Mouse (Mus musculus) cerebral cortex, adult 2 months (tissue): ENCODE data around the gene Clp1.

Experiments used
- WGBS: fragments of 180-500 bp; shearing (Covaris S2); methylation state at CpG from one replicate; pipeline ENCODE4 v1.1.7; 2018; 5-methylcytosine and 5-hydroxymethylcytosine counted together

Gene Clp1

DNA sequence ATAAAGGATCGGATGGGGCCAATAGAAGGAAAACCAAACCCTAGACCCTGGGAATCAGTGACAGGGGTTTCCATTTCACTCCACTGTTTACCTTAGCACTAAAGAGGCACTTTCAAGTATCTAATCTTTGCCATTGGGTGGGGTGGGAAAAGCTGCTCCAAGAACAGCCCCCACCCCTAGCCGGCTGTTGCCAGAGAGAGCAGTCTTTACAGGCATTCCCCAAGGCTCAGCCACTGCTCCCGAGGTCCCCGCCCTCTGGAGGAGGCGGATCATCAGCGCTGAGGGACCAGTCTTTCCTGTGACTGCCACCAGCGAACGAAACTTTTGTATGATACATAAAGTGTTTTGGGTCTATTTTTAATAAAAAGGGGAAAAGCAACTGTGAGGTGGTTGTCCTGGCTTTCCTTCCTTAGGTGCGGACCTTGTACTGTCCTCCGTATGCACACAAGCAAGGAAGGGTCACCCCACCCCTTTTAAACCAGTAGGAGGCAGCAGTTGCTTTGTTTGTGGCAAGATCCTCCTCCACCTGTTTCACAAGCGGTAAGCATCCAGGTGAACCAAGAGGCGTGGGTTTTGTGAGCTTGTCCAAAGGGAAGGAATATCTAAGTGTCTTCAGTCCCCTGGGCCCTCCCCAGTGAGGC lies 11.2 kb upstream of the Clp1 start:
- WGBS, result 35% methylated on average over 12 of the region's 12 CpGs

DNA sequence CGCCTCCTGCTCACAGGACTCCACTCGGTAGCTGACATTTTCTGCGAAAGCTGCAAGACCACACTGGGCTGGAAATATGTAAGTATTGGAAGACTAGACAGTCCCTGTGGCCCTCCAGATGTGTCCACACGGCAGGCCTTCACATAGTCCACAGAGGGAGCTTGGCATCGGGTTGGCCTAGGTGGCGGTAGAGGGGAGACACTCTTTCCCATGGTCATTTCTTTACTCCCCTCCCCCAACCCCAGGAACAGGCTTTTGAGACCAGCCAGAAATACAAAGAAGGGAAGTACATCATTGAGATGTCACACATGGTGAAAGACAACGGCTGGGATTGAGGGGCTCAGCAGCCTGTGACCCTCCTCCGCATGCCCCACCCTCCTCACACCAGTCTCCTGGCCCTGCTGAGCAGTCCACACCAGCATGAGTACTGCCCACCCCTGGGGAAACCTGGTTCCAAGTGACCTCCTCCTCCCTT lies 10.3 kb upstream of the Clp1 start:
- WGBS, result 30% methylated on average over 8 of the region's 8 CpGs

DNA sequence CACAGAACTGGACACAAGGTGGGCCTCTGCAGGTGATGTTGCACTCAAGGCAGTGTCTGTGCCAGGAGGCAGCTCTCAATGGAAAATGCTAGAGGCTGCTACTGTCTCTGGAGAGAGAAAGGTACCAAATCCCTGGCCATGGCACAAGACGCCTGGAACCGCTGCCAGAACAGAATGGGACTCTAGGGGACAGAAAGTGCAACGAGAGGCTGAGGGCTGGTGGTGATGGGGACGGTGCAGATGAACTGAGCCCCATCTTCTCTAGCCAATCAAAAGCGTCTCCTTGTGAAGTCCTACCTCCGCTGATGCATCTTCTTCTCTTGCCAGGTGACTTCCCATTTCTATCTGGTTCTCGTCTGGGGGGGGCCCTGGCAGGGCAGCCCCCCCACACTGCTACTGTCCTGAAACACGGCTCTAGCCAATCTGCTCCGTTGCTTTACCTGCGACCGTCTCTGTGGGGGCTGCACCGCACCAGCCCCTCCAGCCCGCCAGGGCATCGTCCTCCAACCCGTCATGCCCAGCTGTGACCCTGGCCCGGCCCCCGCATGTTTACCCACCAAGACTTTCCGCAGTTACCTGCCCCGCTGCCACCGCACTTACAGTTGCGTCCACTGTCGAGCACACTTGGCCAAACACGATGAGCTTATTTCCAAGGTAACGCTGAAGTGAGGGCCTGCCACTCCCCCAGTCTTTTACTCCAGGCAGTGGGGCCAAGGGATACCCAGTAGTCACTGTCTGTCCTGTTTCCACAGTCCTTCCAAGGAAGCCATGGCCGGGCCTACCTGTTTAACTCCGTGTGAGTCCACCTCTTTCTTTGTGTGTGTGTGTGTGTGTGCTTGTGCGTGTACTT lies 9.4 kb upstream of the Clp1 start:
- 25% methylated on average over 27 of the region's 27 CpGs for WGBS

DNA sequence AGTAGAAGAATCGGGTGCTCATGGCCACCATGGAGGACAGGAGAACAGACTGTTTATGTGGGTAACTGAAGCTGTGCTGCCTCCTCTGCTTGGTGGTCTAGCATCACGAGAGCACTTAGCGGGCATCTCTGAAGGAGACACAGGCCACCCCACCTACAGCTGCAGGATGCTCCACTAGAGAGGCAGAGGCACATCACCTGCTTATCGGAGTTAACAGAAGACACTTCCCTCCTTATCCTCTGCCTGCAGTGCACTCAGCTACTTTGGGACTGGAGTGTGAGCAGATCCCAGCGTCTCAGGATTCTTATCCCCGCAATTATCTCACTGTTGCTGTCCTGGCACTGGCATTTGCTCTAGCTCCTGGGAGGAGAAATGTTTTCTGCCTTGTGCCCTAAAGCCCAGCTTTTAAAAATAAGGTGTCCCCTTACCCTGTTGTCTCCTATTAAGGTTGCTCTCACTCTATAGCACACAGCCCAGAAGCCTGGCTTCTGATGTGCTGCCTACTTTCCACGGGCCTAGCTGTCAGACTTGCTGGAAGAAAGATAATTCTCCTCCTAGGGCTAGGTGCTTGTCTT lies 8.3 kb upstream of the Clp1 start:
- 23% methylated on average over 7 of the region's 7 CpGs for WGBS

DNA sequence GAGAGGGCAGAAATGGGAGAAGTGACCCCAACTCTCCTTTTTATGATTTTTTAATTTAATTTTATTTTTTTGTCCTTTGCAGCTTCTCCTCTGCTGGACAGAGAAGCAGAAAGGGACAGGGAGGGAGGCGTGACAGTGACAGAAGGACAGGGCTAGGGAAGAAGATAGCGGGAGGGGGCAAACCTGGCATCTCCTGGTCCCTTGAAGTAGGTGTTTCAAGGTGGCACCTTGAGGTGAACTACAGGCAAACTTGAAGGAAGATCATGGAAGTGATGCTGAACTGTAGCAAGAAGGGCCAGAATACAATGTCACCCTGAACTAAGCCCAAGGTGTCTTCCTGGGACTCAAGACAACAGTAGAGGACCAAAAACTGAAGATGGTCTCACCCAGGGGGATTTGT lies 7.8 kb upstream of the Clp1 start:
- 9% methylated on average over 2 of the region's 2 CpGs for WGBS

DNA sequence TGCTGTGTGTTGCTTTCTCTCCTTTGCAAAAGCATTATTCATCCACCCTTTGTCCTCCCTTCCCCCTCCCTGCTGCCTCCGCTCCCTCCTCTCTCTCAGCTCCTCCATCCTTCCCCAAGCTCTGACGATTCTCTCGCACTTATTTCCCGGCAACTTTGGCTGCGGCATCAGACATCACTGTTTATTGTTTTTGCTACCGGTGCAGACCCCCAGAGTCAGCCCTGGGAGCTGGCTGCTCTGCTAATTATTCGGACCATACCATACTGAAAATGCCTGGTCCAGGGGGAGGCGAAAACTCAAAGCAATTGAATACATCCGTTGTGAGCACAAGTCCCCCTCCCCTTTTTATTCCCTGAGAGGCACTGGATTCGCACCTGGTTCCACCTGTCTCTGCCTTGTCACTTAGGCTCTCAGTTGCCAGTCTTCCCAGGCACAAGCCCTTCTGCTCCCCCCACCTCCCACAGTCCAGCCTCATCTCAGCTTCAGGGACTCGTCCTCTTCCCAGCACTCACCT lies 7.3 kb upstream of the Clp1 start:
- WGBS, result under 1% methylated on average over 11 of the region's 11 CpGs

DNA sequence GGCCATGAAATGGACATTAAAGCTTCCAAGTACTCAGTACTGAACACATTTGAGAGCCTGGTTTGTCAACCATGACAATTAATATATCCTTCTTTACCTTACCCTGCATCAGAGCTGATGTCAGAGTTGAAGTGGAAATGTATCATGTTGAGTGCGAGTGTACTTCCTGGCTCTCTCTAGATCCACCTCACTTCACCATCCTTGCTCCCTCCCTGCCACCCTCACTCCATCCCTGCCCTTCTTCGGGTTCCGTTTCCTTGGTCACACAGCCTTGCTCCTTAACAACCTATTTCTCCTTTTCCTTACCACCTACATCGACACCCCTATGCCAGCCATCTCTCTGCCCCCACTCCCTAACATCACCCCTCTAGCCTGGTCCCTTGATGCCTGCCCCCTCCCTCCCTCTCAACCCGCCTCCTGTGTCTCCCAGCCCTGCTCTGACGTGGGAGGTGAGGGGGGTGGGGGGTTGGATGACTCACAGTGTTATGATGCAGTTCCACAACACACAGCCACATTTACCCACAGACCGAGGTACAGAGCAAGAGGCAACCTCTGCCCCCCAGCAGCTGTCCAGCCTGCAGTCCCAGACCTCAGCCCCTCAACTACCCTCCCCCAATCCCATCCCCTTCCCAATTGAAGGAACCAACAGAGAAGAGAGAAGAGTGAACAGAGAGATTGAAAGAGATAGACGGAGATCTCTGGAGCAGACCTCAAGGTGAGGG lies 6.6 kb upstream of the Clp1 start, which contains the start of gene Ypel4:
TSS of gene Ypel4 (plus strand) at position 480 of the 722 bp plus-strand sequence.
- 3% methylated on average over 8 of the region's 8 CpGs for WGBS

DNA sequence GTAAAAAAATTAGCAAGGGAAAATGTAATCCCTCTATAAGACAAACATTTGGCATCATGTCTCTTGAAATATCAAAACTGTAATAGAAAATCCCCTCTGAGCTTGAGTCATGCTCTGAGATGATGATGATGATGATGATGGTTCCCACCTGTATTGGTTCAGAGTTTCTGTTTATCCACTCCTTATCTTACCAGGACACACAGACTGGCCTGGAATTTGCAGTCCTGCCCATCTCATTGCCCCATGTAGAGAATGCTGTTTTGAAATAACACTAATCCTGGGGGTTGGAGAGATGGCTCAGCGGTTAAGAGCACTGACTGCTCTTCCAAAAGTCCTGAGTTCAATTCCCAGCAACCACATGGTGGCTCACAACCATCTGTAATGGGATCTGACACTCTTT lies 5.2 kb upstream of the Clp1 start:
- WGBS, result 71% methylated on average over 1 of the region's 1 CpGs

DNA sequence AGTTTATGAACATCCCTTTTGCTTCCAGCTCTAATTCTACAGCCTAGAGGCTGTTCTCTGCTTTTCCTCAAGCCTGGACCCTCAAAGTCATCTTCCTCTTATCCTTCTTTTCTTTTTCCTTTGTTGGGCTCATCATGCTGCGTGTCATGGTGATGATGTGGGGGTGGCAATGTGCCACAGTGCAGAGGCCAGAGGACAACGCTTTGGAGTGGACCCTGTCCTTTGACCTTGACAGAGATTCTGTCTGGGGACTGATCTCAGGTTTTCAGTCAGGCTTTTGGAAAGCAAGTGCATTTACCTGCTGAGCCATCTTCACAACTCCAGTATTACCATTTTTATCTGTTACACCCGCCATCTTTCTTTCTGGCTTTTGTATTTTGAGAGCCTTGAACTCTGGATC lies 4.1 kb upstream of the Clp1 start:
- WGBS, result 86% methylated on average over 3 of the region's 3 CpGs

DNA sequence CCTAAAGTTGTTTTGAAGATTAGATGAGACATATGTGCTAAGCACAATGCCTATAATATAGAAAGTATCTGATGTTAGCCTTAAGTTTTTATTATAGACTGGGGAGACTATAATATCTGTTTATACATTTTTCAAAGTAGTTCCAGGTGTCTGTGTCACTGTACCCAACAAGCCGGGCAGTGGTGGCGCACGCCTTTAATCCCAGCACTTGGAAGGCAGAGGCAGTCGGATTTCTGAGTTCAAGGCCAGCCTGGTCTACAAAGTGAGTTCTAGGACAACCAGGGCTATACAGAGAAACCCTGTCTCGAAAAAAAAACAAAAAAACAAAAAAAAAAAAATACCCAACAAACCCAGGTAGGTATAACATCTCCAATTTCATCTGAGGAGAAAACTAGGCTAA lies 1.0 kb upstream of the Clp1 start:
- 87% methylated on average over 5 of the region's 5 CpGs for WGBS

DNA sequence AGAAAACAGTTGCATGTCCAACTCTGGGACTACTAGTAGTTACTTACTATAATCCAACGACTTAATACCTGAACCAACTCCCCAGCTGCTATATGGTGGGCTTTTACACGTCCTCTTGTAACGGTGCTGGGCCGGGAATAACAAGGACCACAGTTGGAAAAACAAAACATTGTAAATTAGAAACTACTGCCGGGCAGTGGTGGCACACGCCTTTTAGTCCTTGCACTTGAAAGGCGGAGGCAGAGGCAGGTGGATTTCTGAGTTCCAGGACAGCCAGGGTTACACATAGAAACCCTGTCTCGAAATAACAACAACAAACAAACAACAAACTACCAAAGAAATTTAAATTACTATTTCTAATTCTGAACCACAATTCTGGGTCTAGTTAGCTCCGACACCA lies 434 bp downstream of the Clp1 start:
- 3% methylated on average over 9 of the region's 9 CpGs for WGBS

DNA sequence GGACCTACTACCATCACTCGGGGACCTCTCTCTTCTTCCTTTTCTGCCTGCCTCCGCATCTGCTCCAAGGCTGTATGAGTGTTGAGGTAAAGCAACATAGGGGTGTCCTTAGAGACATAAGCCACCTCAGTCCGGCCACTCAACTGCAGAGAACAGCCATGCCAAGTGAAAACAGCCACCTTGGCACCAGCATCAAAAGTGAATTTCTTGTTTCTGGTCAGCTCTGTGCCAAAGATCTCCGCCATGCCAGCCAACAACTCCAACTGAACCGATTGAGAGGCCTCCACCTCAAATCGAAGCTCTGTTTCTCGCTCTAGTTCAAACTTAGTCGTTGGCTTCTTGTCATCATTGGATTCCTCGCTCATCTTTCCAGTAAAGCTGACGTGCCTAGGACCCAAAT lies 1.4 kb downstream of the Clp1 start:
- 83% methylated on average over 10 of the region's 10 CpGs for WGBS

DNA sequence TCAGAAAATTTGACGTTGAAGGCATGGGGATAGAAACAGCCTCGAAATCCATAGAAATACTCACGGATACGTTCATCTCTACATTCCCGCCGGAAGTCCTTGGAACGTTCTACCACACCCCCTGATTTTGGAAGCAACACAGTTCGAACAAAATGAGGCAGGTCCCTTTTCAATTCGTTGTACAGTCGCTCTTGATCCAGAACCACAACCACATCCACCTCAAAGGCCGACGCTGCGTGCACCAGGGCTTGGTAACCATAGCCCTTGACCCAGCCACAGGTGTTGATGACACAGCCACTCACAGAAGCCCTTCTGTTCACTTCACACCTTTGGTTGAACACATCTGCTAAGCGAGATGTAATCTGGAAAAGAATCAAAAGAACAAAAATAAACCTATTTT lies 3.3 kb downstream of the Clp1 start:
- 88% methylated on average over 14 of the region's 14 CpGs for WGBS

DNA sequence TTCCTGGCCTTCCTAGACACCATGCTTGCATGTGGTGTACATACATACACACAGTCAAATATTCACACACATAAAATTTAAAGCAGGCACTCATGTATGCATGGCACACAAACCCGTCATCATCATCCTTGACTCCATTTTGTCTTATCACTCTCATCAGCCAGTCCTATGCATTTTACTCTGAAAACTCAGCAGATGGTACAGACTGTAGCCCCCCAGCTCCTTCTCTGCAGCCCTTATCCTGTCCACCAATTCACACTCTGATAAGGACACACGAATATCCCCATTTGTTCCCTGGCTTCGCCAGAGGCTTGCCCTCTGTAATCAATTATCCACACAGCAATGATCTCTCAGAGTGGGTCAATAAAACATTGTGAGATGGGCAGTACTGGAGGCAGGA lies 6.0 kb downstream of the Clp1 start:
- 81% methylated on average over 3 of the region's 3 CpGs for WGBS

DNA sequence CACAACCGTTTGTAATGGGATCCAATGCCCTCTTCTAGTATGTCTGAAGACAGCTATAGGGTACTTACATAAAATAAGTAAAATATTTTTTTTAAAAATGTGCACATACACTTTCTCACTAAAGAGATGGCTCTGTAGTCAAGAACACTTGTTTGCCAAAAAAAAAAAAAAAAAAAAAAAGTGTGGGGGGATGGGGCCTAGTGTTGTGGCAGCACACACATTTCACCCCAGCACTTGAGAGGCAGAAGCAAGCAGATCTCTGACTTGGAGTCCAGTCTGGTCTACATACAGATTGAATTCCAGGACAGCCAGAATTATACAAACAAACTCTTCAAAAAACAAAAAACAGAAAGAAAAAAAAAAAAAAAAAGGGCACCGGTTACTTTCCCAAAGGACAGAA lies 6.4 kb downstream of the Clp1 start:
- 86% methylated on average over 2 of the region's 2 CpGs for WGBS

DNA sequence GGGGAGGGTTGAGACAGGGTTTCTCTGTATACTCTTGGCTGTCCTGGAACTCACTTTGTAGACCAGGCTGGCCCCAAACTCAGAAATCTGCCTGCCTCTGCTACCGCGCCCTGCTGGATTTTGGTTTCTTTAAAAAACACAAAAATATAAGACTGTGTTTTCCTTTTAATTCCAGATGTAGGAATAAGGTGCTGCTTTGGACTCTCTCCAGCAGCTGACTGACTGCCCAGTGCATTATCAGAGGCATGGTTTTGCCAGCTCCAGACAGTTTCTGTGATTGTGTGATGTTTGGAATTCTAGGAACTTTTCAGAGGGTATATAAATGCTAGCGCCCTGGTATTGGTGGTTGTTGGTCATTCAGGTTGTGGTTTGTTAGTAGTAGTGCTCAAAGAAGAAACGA lies 9.8 kb downstream of the Clp1 start:
- 96% methylated on average over 4 of the region's 4 CpGs for WGBS

DNA sequence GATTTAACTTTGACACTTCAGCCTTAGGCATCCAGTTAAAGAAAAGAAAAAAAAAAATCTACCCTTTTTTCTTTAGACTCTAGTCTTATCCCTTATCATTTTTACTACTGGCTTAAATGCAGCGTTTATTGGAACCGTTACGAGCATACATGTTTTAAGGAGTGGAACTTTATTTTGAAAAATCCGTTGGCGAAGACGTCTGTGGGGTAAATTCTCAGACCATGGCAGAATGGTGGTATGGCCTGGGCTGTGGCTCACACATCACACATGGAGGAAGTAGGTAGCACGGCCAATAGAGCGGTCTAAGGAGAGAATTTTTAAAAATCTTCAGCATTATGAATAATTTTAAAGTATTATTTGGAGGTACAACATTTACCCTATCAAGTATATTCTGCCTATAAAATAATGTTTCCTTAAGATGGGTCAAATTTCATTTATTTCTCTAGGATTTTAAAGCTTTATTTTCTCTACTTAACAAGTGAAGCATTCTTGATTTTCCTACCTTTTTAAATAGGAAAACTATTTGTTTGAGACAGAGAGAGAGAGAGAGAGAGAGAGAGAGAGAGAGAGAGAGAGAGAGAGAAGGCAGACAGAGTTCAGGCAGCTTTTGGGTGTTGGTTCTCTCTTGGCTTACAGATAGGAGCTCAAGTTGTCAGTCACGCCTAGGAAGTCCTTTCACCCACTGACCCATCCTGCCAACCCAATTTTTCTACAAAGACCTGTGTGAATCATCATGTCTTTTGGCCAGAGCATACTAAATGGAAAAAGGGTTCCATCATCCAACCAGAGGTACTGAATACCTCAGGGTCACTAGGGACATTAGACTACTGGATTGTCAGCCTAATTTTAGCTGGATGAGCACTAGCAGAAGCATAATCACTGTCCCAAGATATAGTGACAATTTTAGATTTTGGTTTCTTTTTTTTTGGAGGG lies 10.5 kb downstream of the Clp1 start:
- 19% methylated on average over 9 of the region's 9 CpGs for WGBS

DNA sequence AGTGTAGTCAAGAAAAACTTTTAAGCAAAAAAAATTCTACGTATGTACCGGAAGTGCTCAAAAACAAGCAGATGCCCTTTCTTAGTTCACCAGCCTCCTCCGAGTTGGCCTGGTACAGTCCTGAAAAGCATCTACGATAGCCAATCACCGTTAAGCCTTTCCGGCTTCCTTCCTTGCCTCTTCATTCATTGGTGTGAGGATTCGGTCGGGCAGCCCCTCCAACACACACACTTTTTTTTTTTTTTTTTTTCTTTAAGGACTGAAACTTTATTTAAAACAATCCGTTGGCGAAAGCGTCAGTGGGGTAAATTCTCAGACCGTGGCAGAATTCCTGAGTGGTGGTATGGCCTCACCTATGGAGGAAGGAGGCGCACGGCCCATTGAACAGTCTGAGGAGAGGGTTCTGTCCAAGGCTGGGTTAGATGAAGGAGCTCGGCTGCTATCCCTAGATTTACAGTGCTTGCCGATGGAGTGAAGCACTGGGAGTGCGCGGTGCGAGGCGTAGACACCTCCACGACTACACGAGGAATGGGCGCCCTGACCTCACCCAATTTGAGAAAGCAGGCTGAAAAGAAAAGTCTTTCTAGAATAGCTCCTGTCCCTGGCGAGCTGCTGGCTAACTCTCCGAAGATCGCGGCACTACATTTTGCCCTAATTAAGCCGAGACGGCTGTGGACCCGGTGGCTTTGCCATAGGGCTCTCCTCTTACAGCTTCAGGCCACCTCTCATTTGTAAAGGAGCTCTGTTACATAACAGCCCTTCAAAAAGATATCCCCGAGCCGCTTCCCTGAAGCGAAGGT lies 11.4 kb downstream of the Clp1 start:
- WGBS, result under 1% methylated on average over 33 of the region's 33 CpGs

DNA sequence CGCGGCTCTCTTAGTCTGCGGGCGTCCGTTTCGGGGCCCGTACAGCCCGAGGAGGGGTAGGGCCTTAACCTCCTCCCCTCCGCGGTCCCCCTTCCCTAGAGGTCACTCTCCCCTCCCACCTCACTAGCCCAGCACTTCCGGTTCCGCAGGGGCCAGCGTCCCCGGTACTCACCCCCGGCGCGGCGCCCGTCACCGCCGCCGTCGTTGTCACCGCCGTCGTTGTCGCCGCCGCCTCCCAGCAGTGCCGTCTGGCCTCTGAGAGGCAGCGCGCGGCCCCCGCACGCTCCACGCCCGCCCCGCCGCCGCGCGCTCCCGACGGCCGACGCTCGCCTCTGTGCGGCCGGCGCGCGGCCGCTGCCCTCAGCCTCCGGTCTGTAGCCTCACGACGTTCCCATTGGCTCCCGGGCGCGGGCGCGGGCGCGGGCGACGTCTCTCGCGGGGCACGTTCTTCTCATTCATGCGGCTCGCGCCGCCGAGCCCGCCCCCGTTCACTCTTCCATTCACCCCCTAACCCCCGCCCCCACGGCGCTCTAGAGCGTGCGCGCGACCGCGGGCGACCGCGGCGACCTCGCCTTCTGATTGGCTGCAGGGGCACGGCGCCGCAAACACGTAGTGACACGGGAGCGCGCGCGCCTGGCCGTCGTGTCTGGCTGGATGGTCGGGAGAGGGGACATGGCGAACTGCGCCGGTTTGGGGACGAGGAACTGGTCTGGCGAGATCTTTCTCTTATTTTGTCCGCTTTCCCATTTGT lies 12.2 kb downstream of the Clp1 start, which contains the start of gene Zdhhc5:
TSS of gene Zdhhc5 (minus strand) at position 370 of the 751 bp plus-strand sequence.
- WGBS, result 1% methylated on average over 107 of the region's 107 CpGs
